Mouse (Mus musculus): ENCODE results near the gene Zfp991.
"Not testable (repeated sequence)": the region's sequence is repeated elsewhere in the genome, so short reads cannot be mapped to it uniquely, and the experiment has no call there.

- not testable (repeated sequence) for TF ChIP-seq CTCF, EP300 (IDR thresholded peaks at IDR 0.05)
These were observed 55.6 kb downstream of the Zfp991 start for GRCm38 (mm10) chr4:147187283-147187965.
